In genomic region chr11:32266776-32267175, GRCm38 (mm10) we compare ENCODE assay signal across 8 mouse cellular contexts. TPM values are rescaled to one million over a fixed set of nuclear protein-coding genes. Genes with fewer than 3 reads are reported as not detected.
DNase-seq lines count a peak whose midpoint lies in the region; ATAC-seq and TF ChIP-seq lines count a peak whose summit lies in the region.

No protein-coding gene starts in this region.

- peak overlapping the region; percentile 96 for H3K27ac ChIP-seq in cerebellum, adult 2 months (ENCODE audit: insufficient read depth, low read length)
- H3K27ac ChIP-seq in limb, embryonic 15.5 days, result peak overlapping the region; percentile 95
- peak overlapping the region; percentile 95 for H3K27ac ChIP-seq in stomach, postnatal 0 days (replicated peaks)

- no peak for TF ChIP-seq POLR2A in cerebellum, adult 2 months (IDR thresholded peaks at IDR 0.05; ENCODE audit: borderline replicate concordance, insufficient read depth, low read length)

- peaks cover 7% of the 10 kb centered on the region for H3K36me3 ChIP-seq in limb, embryonic 15.5 days
- no peaks in the 10 kb centered on the region for H3K36me3 ChIP-seq in stomach, postnatal 0 days (ENCODE audit: control insufficient read depth, insufficient read depth, low read length)

- no peak for ATAC-seq in limb, embryonic 15.5 days (ENCODE audit: insufficient number of reproducible peaks, low FRiP score, low TSS enrichment, low read depth)
- no peak for ATAC-seq in stomach, postnatal 0 days (ENCODE audit: low FRiP score, low TSS enrichment)

- peak overlapping the region; percentile 95 for H3K9ac ChIP-seq in limb, embryonic 15.5 days
- H3K9ac ChIP-seq in stomach, postnatal 0 days (ENCODE audit: low read length), result peak overlapping the region; percentile 95

- DNase-seq in cerebellum, adult 2 months, result no peak
- DNase-seq in cerebellum, postnatal 10 days, result no peak
- DNase-seq in retina, embryonic 14.5 days (ENCODE audit: low spot score), result peak; percentile 11
- no peak for DNase-seq in retina, postnatal 1 day
- no peak for DNase-seq in stomach, postnatal 0 days (ENCODE audit: low spot score)
- DNase-seq in urinary bladder, postnatal 14 days (ENCODE audit: low spot score), result no peak
- no peak for DNase-seq in adrenal gland, adult 8-10 months

- H3K9me3 ChIP-seq in limb, embryonic 15.5 days, result no peaks in the 10 kb centered on the region
- H3K9me3 ChIP-seq in stomach, postnatal 0 days (ENCODE audit: control insufficient read depth, low read length), result no peaks in the 10 kb centered on the region

- H3K4me2 ChIP-seq in limb, embryonic 15.5 days, result peak overlapping the region; percentile 56
- H3K4me2 ChIP-seq in stomach, postnatal 0 days (replicated peaks; ENCODE audit: low read depth), result peak overlapping the region; percentile 74

- no peaks in the 10 kb centered on the region for H3K4me1 ChIP-seq in cerebellum, adult 2 months (ENCODE audit: control insufficient read depth, insufficient read depth, low read length)
- peaks cover 15% of the 10 kb centered on the region for H3K4me1 ChIP-seq in limb, embryonic 15.5 days
- peaks cover 3% of the 10 kb centered on the region; the same call in 1 of the 2 replicates for H3K4me1 ChIP-seq in stomach, postnatal 0 days (replicated peaks; ENCODE audit: control insufficient read depth, insufficient read depth)

- no peak for TF ChIP-seq CTCF in cerebellum, adult 2 months (IDR thresholded peaks at IDR 0.05; ENCODE audit: borderline replicate concordance, insufficient read depth, low read depth, low read length)
- no peak for TF ChIP-seq CTCF in stomach, postnatal 0 days (IDR thresholded peaks at IDR 0.05; ENCODE audit: low read depth)

- 16% methylated on average over 6 of the region's 6 CpGs for whole genome bisulfite sequencing in cerebellum, adult 2 months
- WGBS in limb, embryonic 15.5 days, result 21% methylated on average over 6 of the region's 6 CpGs
- WGBS in stomach, postnatal 0 days, result 13% methylated on average over 6 of the region's 6 CpGs

- peak overlapping the region; percentile 98 for H3K4me3 ChIP-seq in cerebellum, adult 2 months (replicated peaks; ENCODE audit: insufficient read depth, low read depth, low read length)
- peak overlapping the region; percentile 82 for H3K4me3 ChIP-seq in limb, embryonic 15.5 days
- H3K4me3 ChIP-seq in stomach, postnatal 0 days (ENCODE audit: low read depth, low read length), result peak overlapping the region; percentile 81

- no peaks in the 10 kb centered on the region for H3K27me3 ChIP-seq in cerebellum, adult 2 months (ENCODE audit: control insufficient read depth, insufficient read depth, low read length)
- H3K27me3 ChIP-seq in limb, embryonic 15.5 days, result no peaks in the 10 kb centered on the region
- H3K27me3 ChIP-seq in stomach, postnatal 0 days (ENCODE audit: control insufficient read depth, insufficient read depth, low read length), result no peaks in the 10 kb centered on the region

- no peak for TF ChIP-seq EP300 in stomach, postnatal 0 days (optimal IDR thresholded peaks at IDR 0.05)

RNA-seq across cellular contexts. Expression of gene Nprl3, which starts 0.7 kb away (rescaled TPM):
- polyA plus RNA-seq in cerebellum, adult 2 months (2012; rRNA removed), result 81.0 and 86.9 TPM in 2 replicates
- 34.7 and 41.8 TPM in 2 replicates for polyA plus RNA-seq in limb, embryonic 15.5 days (2015; fragmentation: Nextera tagmentation; extraction: Ambion mirVana)
- polyA plus RNA-seq in stomach, postnatal 0 days (2015; fragmentation: Nextera tagmentation; extraction: Ambion mirVana), result 28.0 and 28.2 TPM in 2 replicates
- 100 to 1,000 TPM in 2 of 4 experiments, 10 to 100 TPM in 2; 72.8 to 122 (median 105) TPM for total RNA-seq in adrenal gland, adult 8-10 months (2022)

RNA-seq across cellular contexts. Expression of gene Hba-x, which starts 9.4 kb away (rescaled TPM):
- polyA plus RNA-seq in cerebellum, adult 2 months (2012; rRNA removed), result 0.19 and 0.38 TPM in 2 replicates
- polyA plus RNA-seq in limb, embryonic 15.5 days (2015; fragmentation: Nextera tagmentation; extraction: Ambion mirVana), result 54.8 and 106 TPM in 2 replicates
- 0.18 TPM in 1 of 2 replicates, not detected in the other for polyA plus RNA-seq in stomach, postnatal 0 days (2015; fragmentation: Nextera tagmentation; extraction: Ambion mirVana)
- total RNA-seq in adrenal gland, adult 8-10 months (2022), result not detected

RNA-seq across cellular contexts. Expression of gene Hba-a1, which starts 16.5 kb away (rescaled TPM):
- polyA plus RNA-seq in cerebellum, adult 2 months (2012; rRNA removed), result 188 and 435 TPM in 2 replicates
- 6,189 and 6,336 TPM in 2 replicates for polyA plus RNA-seq in limb, embryonic 15.5 days (2015; fragmentation: Nextera tagmentation; extraction: Ambion mirVana)
- 317 and 411 TPM in 2 replicates for polyA plus RNA-seq in stomach, postnatal 0 days (2015; fragmentation: Nextera tagmentation; extraction: Ambion mirVana)
- 1,000 to 10,000 TPM in 1 of 4 experiments, 100 to 1,000 TPM in 3; 803 to 2,295 (median 899) TPM for total RNA-seq in adrenal gland, adult 8-10 months (2022)

RNA-seq across cellular contexts. Expression of gene Hbq1b, which starts 20.0 kb away (rescaled TPM):
- polyA plus RNA-seq in cerebellum, adult 2 months (2012; rRNA removed), result 1.0 and 1.8 TPM in 2 replicates
- polyA plus RNA-seq in limb, embryonic 15.5 days (2015; fragmentation: Nextera tagmentation; extraction: Ambion mirVana), result 1.1 TPM in 2 replicates
- polyA plus RNA-seq in stomach, postnatal 0 days (2015; fragmentation: Nextera tagmentation; extraction: Ambion mirVana), result 0.18 TPM in 1 of 2 replicates, not detected in the other
- total RNA-seq in adrenal gland, adult 8-10 months (2022), result not detected

RNA-seq across cellular contexts. Expression of gene Hba-a2, which starts 29.5 kb away (rescaled TPM):
- 435 and 992 TPM in 2 replicates for polyA plus RNA-seq in cerebellum, adult 2 months (2012; rRNA removed)
- 16,413 and 16,715 TPM in 2 replicates for polyA plus RNA-seq in limb, embryonic 15.5 days (2015; fragmentation: Nextera tagmentation; extraction: Ambion mirVana)
- 728 and 926 TPM in 2 replicates for polyA plus RNA-seq in stomach, postnatal 0 days (2015; fragmentation: Nextera tagmentation; extraction: Ambion mirVana)
- 1,000 to 10,000 TPM in 1 of 4 experiments, 100 to 1,000 TPM in 3; 528 to 1,532 (median 627) TPM for total RNA-seq in adrenal gland, adult 8-10 months (2022)

Comparison
In these comparisons a context has a peak if more than half of its experiments do, and no peak if none do; other contexts are left out.
1. RNA of gene Hba-x, which starts 9.4 kb away (polyA plus RNA-seq): 54.8 to 106 TPM in limb, embryonic 15.5 days; 0.19 to 0.38 TPM in cerebellum, adult 2 months and 0.18 TPM in stomach, postnatal 0 days; every median in the first group is over 10 times any median in the second.
2. RNA of gene Hba-a1, which starts 16.5 kb away (polyA plus RNA-seq): 6,189 to 6,336 TPM in limb, embryonic 15.5 days; 188 to 435 TPM in cerebellum, adult 2 months and 317 to 411 TPM in stomach, postnatal 0 days; every median in the first group is over 10 times any median in the second.
3. Peak in every context shown above with its lines, with median percentiles within 50 percentile points of each other: H3K27ac ChIP-seq and H3K4me3 ChIP-seq.